Mouse (Mus musculus) regulatory T cell (primary cell): Measurements from ENCODE around the gene Flnc.

Experiments
- in situ Hi-C: fragments of 300-600 bp; cut with MboI, MseI; formaldehyde crosslinking; loops from one replicate; pipeline ENCODE4 v1.15.1; 2025; ENCODE audit warnings: high pct_unique_total_duplicates

Gene Flnc

DNA sequence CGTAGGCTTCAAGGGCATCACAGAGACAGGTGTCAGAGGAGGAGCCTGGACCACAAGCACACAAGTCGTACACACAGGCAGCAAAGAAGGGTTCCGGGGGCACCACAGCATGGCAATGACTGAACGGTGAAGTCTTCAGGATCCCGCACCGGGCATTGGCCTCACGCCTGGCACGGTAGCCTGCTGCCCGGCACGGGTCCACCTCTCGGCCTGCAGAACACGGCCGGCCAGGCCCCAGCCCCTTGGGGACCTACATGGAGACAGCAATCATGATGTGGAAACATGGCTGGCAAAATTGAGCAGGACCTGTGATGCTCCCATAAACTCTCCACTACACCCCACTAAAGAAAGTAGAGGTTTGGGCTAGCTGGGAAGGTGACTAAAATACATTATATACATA, 49.6 kb downstream of the Flnc start:
- in situ Hi-C loops, result no loop called here

DNA sequence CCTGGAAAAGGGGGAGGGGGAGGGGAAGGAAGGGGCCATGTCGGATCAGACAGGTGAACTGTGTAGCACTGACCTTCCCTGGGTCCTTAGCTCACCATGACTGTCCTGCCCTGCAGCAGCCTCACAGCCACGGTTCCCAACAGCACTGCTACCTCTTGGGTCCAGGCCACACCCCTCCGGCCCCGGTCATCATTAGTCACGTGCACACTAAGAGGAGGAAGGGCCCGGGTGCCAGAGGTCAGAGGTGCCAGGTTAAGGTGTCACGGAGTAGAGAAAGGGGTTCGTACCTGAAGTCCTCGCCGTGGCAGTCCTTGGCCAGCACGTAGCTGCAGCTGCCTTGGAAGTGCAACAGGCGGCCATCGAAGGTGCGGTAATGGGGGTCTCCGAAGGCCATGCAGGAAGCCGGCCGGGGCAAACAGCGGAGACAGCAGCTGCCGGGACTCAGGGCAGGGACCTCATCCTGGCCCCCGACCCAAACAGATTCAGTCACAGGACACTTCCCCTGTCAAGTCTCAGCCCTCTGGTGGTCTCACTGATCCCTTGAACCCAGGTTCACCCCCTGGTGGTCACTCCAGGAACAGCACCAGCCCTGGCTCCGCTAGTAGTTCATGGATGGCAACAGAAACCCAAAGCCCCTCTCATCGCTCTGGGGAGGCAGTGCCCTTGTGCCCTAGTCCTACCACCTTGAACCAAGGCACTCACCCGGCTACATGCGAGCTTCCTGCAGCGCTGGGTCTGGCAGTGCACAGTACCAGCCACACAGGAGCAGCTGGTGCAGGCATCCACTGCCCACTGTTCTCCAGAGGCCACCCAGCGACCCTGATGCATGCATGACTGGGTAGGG, 51.9 kb downstream of the Flnc start:
- in situ Hi-C loops, result no loop called here

DNA sequence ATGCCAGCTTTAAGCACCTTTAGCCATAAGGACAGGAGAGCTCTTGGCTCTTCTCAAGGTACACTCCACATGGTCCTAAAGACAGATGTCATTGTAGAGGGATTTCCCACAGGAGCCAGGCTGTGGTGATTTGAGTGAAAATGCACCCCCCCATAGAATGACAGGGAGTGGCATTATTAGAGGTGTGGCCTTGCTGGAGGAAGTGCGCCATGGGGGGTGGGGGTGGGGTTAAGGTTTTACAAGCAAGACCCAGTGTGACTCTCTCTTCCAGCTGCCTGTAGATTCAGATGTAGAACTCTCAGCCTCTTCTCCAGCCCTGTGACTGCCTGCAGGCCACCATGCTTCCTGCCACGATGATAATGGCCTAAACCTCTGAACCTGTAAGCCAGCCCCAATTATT, 52.9 kb downstream of the Flnc start:
- in situ Hi-C loops, result no loop called here

DNA sequence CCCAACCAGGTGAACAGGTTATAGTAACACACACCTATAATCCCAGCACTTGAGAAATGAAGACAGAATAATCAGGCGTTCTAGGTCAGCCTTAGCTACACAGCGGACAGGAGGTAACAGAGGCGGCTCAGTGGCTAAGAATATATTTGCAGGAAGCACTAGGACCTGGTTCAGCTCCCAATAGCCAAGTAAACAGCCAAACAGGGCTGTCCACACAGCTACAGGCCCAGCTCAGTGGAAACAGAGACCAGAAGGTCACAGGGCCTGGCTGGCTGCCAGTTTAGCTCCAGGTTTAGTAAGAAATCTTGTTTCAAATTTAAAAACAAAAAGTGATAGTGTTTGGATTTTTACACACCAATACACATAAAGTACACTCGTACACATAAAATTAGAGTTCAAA, 61.0 kb downstream of the Flnc start:
- in situ Hi-C loops, result no loop called here

DNA sequence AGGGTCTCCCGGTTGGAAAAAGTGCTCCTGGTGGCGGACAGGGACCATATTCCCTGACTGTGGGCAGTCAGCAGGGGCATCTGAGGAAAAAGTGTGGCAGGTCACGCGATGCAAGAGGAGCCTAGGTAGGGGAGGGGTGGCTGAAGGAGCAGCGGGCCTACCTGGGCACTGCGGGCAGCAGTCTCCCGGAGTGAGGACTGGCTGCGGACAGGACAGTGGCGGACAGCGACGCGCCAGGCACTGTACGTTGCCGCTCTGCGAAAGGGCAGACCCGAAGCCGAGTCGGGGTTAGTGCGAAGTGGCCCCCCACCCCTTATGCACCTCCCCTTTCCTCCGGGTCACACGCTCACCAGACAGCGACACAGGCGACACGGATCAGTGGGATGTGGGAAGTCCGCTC, 63.2 kb downstream of the Flnc start:
- in situ Hi-C loops, result no loop called here

DNA sequence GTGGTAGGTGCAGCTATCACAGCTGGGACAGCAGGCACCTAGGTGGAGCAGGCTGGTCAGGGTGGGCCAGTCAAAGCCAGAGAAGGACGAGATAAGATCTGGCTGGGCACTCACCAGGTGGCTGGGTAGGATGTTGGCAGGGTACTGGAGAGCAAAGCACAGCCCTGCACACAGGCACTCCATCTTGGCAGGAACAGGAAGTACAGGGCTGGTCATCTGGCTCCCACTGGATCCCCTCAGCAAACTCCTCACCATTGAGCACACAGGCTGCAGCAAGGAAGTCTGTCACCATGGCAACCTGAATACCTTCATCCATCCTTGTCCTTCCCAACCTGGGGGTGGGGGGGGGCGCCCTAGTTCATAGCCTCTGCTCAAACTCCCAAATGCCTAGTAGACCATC, 64.7 kb downstream of the Flnc start:
- in situ Hi-C loops, result no loop called here

DNA sequence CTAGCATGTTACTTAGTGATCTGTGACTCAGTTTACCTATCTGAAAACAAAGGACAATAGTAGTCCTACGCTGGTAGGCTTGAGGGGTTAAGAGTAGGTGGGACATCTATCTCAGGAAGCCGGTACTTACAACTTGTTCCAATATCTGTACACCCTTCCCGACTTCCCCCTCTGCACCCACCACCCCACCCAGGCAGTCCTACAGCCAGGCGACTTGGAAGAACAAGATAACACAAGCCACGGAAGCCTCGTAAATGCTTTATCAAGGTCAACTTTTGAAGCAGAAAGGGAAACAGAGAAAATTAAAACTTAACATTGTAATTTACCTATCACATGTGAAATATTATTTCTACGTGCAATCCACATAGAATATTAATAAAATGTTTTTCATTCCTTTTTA, 67.1 kb downstream of the Flnc start:
- in situ Hi-C loops, result no loop called here

DNA sequence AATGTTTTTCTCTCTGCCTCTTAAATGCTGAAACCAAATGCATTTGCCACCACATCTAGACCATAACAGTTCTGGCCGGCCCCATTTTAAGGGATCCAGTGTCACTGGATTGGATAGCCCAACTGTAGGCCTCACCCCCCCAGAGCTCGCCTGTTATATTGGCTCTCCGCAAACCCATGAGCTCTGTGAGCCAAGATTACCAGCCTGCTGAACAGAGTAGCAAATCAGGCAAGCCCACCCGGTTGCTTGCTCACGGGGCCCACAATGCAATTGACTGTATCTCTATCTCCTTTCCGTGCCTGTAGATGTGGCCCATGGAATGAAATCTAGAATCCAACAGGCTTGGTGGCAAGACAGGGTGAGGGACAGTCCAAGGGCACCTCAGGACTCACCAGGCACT, 67.8 kb downstream of the Flnc start:
- in situ Hi-C loops, result no loop called here

DNA sequence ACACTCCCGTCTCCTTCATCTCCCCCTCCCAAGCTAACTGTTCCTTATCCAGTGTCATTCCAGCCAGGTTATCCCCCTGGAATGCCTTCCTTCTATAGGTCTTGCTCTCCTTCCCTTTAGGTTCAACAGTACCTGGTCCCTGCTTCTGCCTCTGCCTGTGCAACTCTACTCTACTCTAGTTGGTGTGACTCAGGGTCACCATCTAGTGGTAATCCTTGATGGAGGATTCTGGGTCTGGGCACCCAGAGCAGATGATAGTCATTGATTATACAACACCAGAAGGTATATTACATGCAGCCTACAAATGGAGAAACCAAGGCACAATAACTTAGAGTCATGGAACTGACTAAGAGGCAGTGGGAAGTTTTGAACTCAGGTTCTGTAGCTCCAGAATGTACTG, 68.5 kb downstream of the Flnc start:
- in situ Hi-C loops, result no loop called here

DNA sequence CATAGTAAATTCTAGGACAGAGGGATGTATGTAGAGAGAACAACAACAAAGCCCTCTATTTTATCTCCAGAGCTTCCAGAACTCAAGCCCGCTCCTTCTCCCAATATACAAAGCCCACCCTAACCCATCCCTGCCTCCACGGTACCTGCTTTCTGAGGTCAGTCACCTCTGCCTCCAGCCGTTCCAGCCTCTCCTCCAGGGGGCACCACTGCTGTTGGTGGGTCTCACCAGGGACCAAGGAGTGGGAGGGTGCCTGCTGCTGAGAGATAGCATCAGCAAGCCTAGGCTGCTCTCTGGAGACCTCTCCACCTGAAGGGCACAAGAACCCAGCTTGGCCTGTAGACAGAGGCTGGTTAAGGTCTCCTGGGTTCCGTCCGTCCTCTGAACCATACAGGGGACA, 72.4 kb downstream of the Flnc start:
- in situ Hi-C loops, result no loop called here

DNA sequence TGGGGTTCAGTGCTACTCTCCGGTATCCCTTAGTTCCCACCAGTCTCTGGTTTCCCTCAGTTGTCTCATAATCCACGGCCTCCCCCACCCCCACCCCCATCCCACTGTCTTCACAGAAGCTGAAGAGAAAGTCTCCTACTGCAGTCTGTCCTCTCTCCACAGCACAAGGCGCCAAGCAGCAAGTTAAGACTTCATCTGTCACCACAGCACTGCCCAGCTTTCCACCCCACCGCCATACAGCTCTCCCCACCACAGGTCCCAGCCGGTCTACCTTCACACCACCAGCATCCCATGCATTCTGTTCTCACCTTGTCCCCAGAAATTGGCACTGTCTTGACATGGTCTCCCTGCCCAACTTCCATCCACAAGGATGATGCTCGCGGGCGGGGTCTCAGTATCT, 73.8 kb downstream of the Flnc start:
- in situ Hi-C loops, result no loop called here

DNA sequence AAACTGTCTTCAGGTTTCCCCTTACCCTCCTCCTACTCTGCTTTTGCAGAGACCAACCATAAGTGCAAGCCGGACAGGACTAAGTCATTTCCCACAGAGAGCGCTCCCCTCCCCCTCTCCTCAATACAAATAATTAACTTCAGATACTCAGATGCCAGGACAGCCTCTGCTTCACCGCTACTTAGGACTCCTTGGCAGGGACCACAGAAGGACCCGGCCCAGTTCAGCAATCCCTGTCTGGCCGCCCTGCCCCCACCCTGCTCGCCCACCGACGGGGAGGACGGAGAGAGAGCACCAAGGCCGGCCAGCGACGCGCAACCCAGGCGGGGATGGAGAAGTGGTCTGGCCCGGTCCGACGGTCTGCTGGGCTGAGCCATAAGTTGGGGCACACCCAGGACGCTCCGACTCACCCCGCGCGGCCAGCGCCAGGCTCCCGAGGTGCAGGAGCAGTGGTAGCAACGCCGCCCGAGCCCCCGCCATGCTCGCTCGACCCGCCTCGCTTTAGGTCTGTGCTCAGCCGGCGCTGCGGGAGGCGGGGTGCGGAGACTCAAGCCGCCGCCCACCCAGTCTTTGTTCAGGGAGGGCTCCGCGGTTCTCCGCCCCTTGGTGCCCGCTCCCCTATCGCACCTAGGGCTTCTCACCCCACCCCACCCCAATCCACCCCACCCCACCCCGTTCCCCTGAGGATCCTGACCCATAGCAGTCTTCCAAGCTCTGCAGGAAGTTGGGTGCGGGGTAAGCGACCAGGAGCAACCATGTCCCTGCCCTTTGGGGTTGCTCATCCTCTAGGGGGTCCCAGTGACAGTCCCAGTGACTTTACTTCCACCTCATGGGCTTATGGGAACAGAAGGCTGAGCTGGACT, 74.6 kb downstream of the Flnc start, which contains the start of gene Kcp:
Gene Kcp (minus strand): TSS at position 506 of the 863 bp plus-strand sequence.
- in situ Hi-C loops, result no loop called here

DNA sequence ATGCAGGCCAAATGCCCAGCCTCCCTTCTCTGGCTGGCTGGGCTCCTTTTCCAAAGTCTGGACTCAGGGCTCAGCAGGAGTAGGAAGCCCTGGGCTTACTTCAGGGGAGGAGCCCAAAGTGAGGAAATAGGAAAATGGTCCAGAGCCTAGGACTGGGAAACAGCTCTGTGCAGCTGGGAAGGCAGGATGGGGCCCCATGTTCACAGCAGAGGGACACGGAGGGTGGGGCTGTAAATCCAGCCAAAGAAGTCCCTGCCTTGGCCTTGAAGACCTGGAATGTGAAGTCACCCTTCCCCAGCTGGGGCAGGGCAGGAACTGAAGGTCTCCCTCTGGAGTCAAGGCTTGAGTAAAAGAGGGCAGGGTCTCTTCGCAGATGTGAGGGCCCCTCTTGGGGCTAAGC, 76.0 kb downstream of the Flnc start:
- in situ Hi-C loops, result no loop called here
